Comparison of ENCODE assay signal across 24 mouse cellular contexts in genomic region chr2:65378425-65378824, GRCm38 (mm10). TPM values are rescaled to one million over a fixed set of nuclear protein-coding genes. Genes with fewer than 3 reads are reported as not detected.
DNase-seq lines count a peak whose midpoint lies in the region; ATAC-seq lines count a peak whose summit lies in the region.
"Had no signal": no experiment of that assay in that cellular context is flagged by ENCODE, and none has a peak within 500 bp of the region (broad histone marks: within the 10 kb centered on the region; RNA-seq: fewer than 3 reads in every experiment).

No protein-coding gene starts in this region.

- no peak overlapping the region for H3K4me2 ChIP-seq in midbrain, embryonic 13.5 days (replicated peaks)
- H3K4me2 ChIP-seq: heart, embryonic 15.5 days; limb, embryonic 13.5 days; liver, embryonic 12.5 days had no signal

- peaks cover 11% of the 10 kb centered on the region; the same call in 1 of the 2 replicates for H3K4me1 ChIP-seq in heart, embryonic 10.5 days
- H3K4me1 ChIP-seq in midbrain, embryonic 13.5 days (replicated peaks): peaks cover 3% of the 10 kb centered on the region
- H3K4me1 ChIP-seq: heart, embryonic 15.5 days; liver, embryonic 12.5 days had no signal

- no peak for ATAC-seq in midbrain, embryonic 13.5 days
- ATAC-seq: forebrain, postnatal 0 days; hindbrain, postnatal 0 days; intestine, embryonic 16.5 days; liver, embryonic 12.5 days had no signal

- H3K27me3 ChIP-seq in heart, embryonic 10.5 days (ENCODE audit: insufficient read depth, poor library complexity, severe bottlenecking): no peaks in the 10 kb centered on the region
- no peaks in the 10 kb centered on the region for H3K27me3 ChIP-seq in midbrain, embryonic 13.5 days
- H3K27me3 ChIP-seq: heart, embryonic 15.5 days; limb, embryonic 13.5 days; liver, embryonic 12.5 days had no signal

- WGBS in heart, embryonic 10.5 days: 54% methylated on average over 4 of the region's 4 CpGs
- WGBS in midbrain, embryonic 13.5 days: 54% methylated on average over 4 of the region's 4 CpGs

- H3K9me3 ChIP-seq in heart, embryonic 10.5 days: no peaks in the 10 kb centered on the region
- H3K9me3 ChIP-seq in midbrain, embryonic 13.5 days: no peaks in the 10 kb centered on the region
- H3K9me3 ChIP-seq: embryonic facial prominence, embryonic 10.5 days; forebrain, embryonic 10.5 days; heart, embryonic 15.5 days; limb, embryonic 13.5 days; liver, embryonic 12.5 days had no signal

- no peak overlapping the region for H3K27ac ChIP-seq in heart, embryonic 10.5 days
- no peak overlapping the region for H3K27ac ChIP-seq in midbrain, embryonic 13.5 days
- H3K27ac ChIP-seq: embryonic facial prominence, embryonic 10.5 days; forebrain, embryonic 10.5 days; heart, embryonic 15.5 days; hindbrain, postnatal 0 days; limb, embryonic 13.5 days; liver, embryonic 12.5 days had no signal

- H3K9ac ChIP-seq in midbrain, embryonic 13.5 days (replicated peaks): no peak overlapping the region
- H3K9ac ChIP-seq: forebrain, postnatal 0 days; heart, embryonic 15.5 days; limb, embryonic 13.5 days; liver, embryonic 12.5 days had no signal

- DNase-seq in adrenal gland, postnatal 14 days: peak; percentile 18
- no peak for DNase-seq in adrenal gland, adult (ENCODE audit: inconsistent age in 2 of 2, low spot score in 1 of 2)
- DNase-seq in heart, adult 11 months: peak; percentile 96
- no peak for DNase-seq in heart, embryonic 10.5 days (ENCODE audit: low spot score)
- peak; percentile 52 for DNase-seq in adipocyte (ENCODE audit: low spot score)
- peak; percentile 41 to 47 for DNase-seq in heart, postnatal 10 days
- DNase-seq in urinary bladder, postnatal 4 days (ENCODE audit: low spot score in 2 of 2): no peak
- DNase-seq: cerebellum, adult 2 months; cerebellum, postnatal 25 days; forebrain, postnatal 0 days; kidney, adult 9 months; kidney, postnatal 36 days; lung, adult 18-20 months; right cerebral cortex, postnatal 14 days; spleen, adult 18-20 months had no signal

- intact Hi-C loops in heart, postnatal 10 days (cut with DNase I): no loop called here

- H3K4me3 ChIP-seq in heart, embryonic 10.5 days: no peak overlapping the region
- H3K4me3 ChIP-seq in midbrain, embryonic 13.5 days (replicated peaks): no peak overlapping the region
- H3K4me3 ChIP-seq: embryonic facial prominence, embryonic 10.5 days; forebrain, embryonic 10.5 days; heart, embryonic 15.5 days; limb, embryonic 13.5 days; liver, embryonic 12.5 days had no signal

- H3K36me3 ChIP-seq in heart, embryonic 10.5 days: no peaks in the 10 kb centered on the region
- no peaks in the 10 kb centered on the region for H3K36me3 ChIP-seq in midbrain, embryonic 13.5 days
- H3K36me3 ChIP-seq: embryonic facial prominence, embryonic 10.5 days; forebrain, embryonic 10.5 days; heart, embryonic 15.5 days; limb, embryonic 13.5 days; liver, embryonic 12.5 days had no signal

RNA-seq across cellular contexts. Expression of gene Slc38a11, which starts 14.6 kb away (rescaled TPM):
- 19.6 and 27.8 TPM in 2 replicates for total RNA-seq in adrenal gland, postnatal 14 days (2021)
- 0.15 TPM in 1 of 2 replicates, not detected in the other for polyA plus RNA-seq in heart, embryonic 10.5 days (2016; fragmentation: Nextera tagmentation; extraction: Ambion mirVana)
- total RNA-seq in heart, postnatal 10 days (2021): 1 to 10 TPM; 1.5 to 2.4 TPM
- 1.9 and 2.8 TPM in 2 replicates for polyA plus RNA-seq in midbrain, embryonic 13.5 days (2015; fragmentation: Nextera tagmentation; extraction: Ambion mirVana)
- total RNA-seq: megakaryocyte, adult 5-6 weeks had no signal
- polyA plus RNA-seq: liver, embryonic 12.5 days had no signal

Comparison
In these comparisons a context has a peak if more than half of its experiments do, and no peak if none do; other contexts are left out.
1. DNase-seq: peak in adrenal gland, postnatal 14 days (single experiment), heart, adult 11 months (single experiment), adipocyte (single experiment) and heart, postnatal 10 days (2 of 2); none in adrenal gland, adult (0 of 2), heart, embryonic 10.5 days (single experiment) and urinary bladder, postnatal 4 days (0 of 2).